Mouse (Mus musculus): ENCODE measurements around the gene Poc1b.

- no peak for TF ChIP-seq CTCF (IDR thresholded peaks at IDR 0.05; ENCODE audit: low read depth, low read length)
- no peak for TF ChIP-seq POLR2AphosphoS5 (IDR thresholded peaks at IDR 0.05; ENCODE audit: insufficient replicate concordance, low read depth, low read length)
- TF ChIP-seq TAL1 (conservative IDR thresholded peaks at IDR 0.05; ENCODE audit: low read depth, low read length) = no peak
These were observed 6.7 kb downstream of the Poc1b start for GRCm38 (mm10) chr10:99113533-99113932.

All from G1E (cell line).